ENCODE assay signal across 27 mouse cellular contexts in the genomic region with DNA sequence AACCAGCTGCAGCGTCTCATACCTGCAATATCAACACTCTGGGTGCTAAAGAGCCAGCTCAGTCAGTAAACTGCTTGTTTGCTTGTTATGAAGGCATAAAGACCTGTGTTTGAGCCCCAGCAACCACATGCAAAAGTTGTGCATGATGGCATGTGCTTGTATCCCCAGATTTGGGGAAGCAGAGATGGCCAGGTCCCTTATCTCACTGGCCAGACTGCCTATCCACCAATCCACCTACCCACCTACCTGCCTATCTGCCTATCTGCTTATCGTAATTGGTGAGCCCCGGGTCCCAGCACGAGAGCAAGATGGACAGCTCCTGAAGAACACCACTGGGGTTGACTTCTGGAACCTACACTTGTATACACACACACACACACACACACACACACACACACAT. TPM values are rescaled to one million over a fixed set of nuclear protein-coding genes. Genes with fewer than 3 reads are reported as not detected.
DNase-seq lines count a peak whose midpoint lies in the region; ATAC-seq and TF ChIP-seq lines count a peak whose summit lies in the region.
"Had no signal": no experiment of that assay in that cellular context is flagged by ENCODE, and none has a peak within 500 bp of the region (broad histone marks: within the 10 kb centered on the region; RNA-seq: fewer than 3 reads in every experiment).

No protein-coding gene starts in this region.

- peaks cover 0 to 14% of the 10 kb centered on the region in 2 experiments; a peak in 2 of 4 replicates for H3K36me3 ChIP-seq in MEL (ENCODE audit: control insufficient read depth in 1 of 2, insufficient read depth in 2 of 2, low read length in 2 of 2)
- no peaks in the 10 kb centered on the region for H3K36me3 ChIP-seq in kidney, embryonic 15.5 days
- no peaks in the 10 kb centered on the region for H3K36me3 ChIP-seq in hindbrain, embryonic 10.5 days
- H3K36me3 ChIP-seq: embryonic facial prominence, embryonic 10.5 days; heart, embryonic 13.5 days; hindbrain, embryonic 12.5 days had no signal

- TF ChIP-seq CTCF in layer of hippocampus, adult 2 months (conservative IDR thresholded peaks at IDR 0.05), result no peak
- no peak for TF ChIP-seq CTCF in MEL (IDR thresholded peaks at IDR 0.05 in 2 of 3, conservative IDR thresholded peaks at IDR 0.05 in 1 of 3; ENCODE audit: control insufficient read depth in 1 of 3, insufficient read depth in 1 of 3, low read depth in 2 of 3, low read length in 3 of 3, poor library complexity in 1 of 3, severe bottlenecking in 1 of 3)

- 80% methylated on average over 4 of the region's 4 CpGs for WGBS in kidney, embryonic 15.5 days
- 80% methylated on average over 4 of the region's 4 CpGs for WGBS in hindbrain, embryonic 10.5 days

- no peak overlapping the region for H3K9ac ChIP-seq in MEL (ENCODE audit: control insufficient read depth, low read depth, low read length, poor library complexity, severe bottlenecking)
- no peak overlapping the region for H3K9ac ChIP-seq in kidney, embryonic 15.5 days
- H3K9ac ChIP-seq: forebrain, embryonic 13.5 days; forebrain, postnatal 0 days; heart, embryonic 13.5 days; hindbrain, embryonic 12.5 days had no signal

- ATAC-seq in cerebellum, adult (ENCODE audit: insufficient number of reproducible peaks, low FRiP score, low TSS enrichment), result no peak
- ATAC-seq in kidney, embryonic 15.5 days (replicated peaks; ENCODE audit: low FRiP score), result no peak
- ATAC-seq: activated CD4-positive, CD25-positive, alpha-beta regulatory T cell, adult 4 months; forebrain, embryonic 13.5 days; forebrain, postnatal 0 days; hindbrain, embryonic 16.5 days; Patski had no signal

- no peak for TF ChIP-seq POLR2A in MEL (IDR thresholded peaks at IDR 0.05; ENCODE audit: control insufficient read depth in 1 of 2, insufficient read depth in 1 of 2, low read depth in 1 of 2, low read length in 2 of 2, poor library complexity in 1 of 2)

- H3K79me2 ChIP-seq in MEL (ENCODE audit: control insufficient read depth, insufficient read depth, low read length, poor library complexity), result no peaks in the 10 kb centered on the region

- no peaks in the 10 kb centered on the region for H3K9me3 ChIP-seq in MEL (replicated peaks; ENCODE audit: insufficient read depth, low read length)
- no peaks in the 10 kb centered on the region for H3K9me3 ChIP-seq in kidney, embryonic 15.5 days (replicated peaks)
- no peaks in the 10 kb centered on the region for H3K9me3 ChIP-seq in hindbrain, embryonic 10.5 days
- H3K9me3 ChIP-seq: embryonic facial prominence, embryonic 10.5 days; forebrain, embryonic 13.5 days; heart, embryonic 13.5 days; hindbrain, embryonic 12.5 days had no signal

- H3K27ac ChIP-seq in layer of hippocampus, adult 2 months, result peak overlapping the region; percentile 10; the same call in 1 of the 2 replicates
- H3K27ac ChIP-seq in MEL (ENCODE audit: control insufficient read depth, low read depth, low read length), result no peak overlapping the region
- no peak overlapping the region for H3K27ac ChIP-seq in kidney, embryonic 15.5 days
- no peak overlapping the region for H3K27ac ChIP-seq in hindbrain, embryonic 10.5 days
- H3K27ac ChIP-seq: embryonic facial prominence, embryonic 10.5 days; forebrain, embryonic 13.5 days; heart, embryonic 13.5 days; hindbrain, embryonic 12.5 days had no signal

- no peak overlapping the region for H3K4me3 ChIP-seq in layer of hippocampus, adult 2 months
- H3K4me3 ChIP-seq in MEL (ENCODE audit: control insufficient read depth in 1 of 2, insufficient read depth in 1 of 2, low read depth in 2 of 2, low read length in 2 of 2), result no peak overlapping the region
- H3K4me3 ChIP-seq in kidney, embryonic 15.5 days (replicated peaks), result no peak overlapping the region
- H3K4me3 ChIP-seq in hindbrain, embryonic 10.5 days, result no peak overlapping the region
- H3K4me3 ChIP-seq: embryonic facial prominence, embryonic 10.5 days; forebrain, embryonic 13.5 days; heart, embryonic 13.5 days; hindbrain, embryonic 12.5 days had no signal

- peak; percentile 87 to 89 for TF ChIP-seq EP300 in MEL (IDR thresholded peaks at IDR 0.05; ENCODE audit: low read depth in 1 of 2, low read length in 2 of 2)

- H3K4me1 ChIP-seq in MEL (ENCODE audit: control insufficient read depth in 1 of 2, insufficient read depth in 2 of 2, low read length in 2 of 2), result peaks cover 2 to 22% of the 10 kb centered on the region in 2 experiments; a peak in 3 of 4 replicates
- peaks cover 36% of the 10 kb centered on the region for H3K4me1 ChIP-seq in kidney, embryonic 15.5 days
- H3K4me1 ChIP-seq in hindbrain, embryonic 10.5 days (replicated peaks), result peaks cover 36% of the 10 kb centered on the region

- H3K27me3 ChIP-seq in MEL (ENCODE audit: control insufficient read depth in 1 of 2, insufficient read depth in 2 of 2, low read length in 2 of 2), result no peaks in the 10 kb centered on the region
- H3K27me3 ChIP-seq in kidney, embryonic 15.5 days, result peaks cover 46% of the 10 kb centered on the region
- H3K27me3 ChIP-seq in hindbrain, embryonic 10.5 days (ENCODE audit: insufficient read depth, poor library complexity, severe bottlenecking), result peaks cover 48% of the 10 kb centered on the region
- H3K27me3 ChIP-seq: forebrain, embryonic 13.5 days; Patski had no signal

- DNase-seq in cerebellum, adult 9-10 months, result peak; percentile 36
- DNase-seq in layer of hippocampus, adult 2 months (ENCODE audit: low spot score in 2 of 2), result no peak
- DNase-seq in layer of hippocampus, postnatal 14 days (ENCODE audit: low spot score in 2 of 2), result no peak
- DNase-seq in 416B (ENCODE audit: low read depth), result peak; percentile 28
- DNase-seq in MEL (ENCODE audit: low read depth, low spot score), result peak; percentile 73
- DNase-seq in hindbrain, embryonic 10.5 days (ENCODE audit: low spot score), result no peak
- DNase-seq: adrenal gland, postnatal 14 days; forebrain, postnatal 0 days; gastrocnemius, postnatal 25 days; heart, adult 11 months; heart, postnatal 36 days; kidney, adult 18-20 months had no signal

- no peak overlapping the region for H3K4me2 ChIP-seq in kidney, embryonic 15.5 days
- H3K4me2 ChIP-seq: forebrain, embryonic 13.5 days; heart, embryonic 13.5 days; hindbrain, embryonic 12.5 days had no signal

- TF ChIP-seq RAD21 in MEL (IDR thresholded peaks at IDR 0.05; ENCODE audit: low read depth, low read length), result no peak

TF ChIP-seq in MEL, 35 proteins besides CTCF, POLR2A, EP300 and RAD21 (continues in another document):
- TF ChIP-seq POLR2AphosphoS2 (IDR thresholded peaks at IDR 0.05; ENCODE audit: low read length), result no peak
- no peak for TF ChIP-seq E2F4 (IDR thresholded peaks at IDR 0.05; ENCODE audit: borderline replicate concordance, low read depth, low read length)
- TF ChIP-seq RCOR1 (IDR thresholded peaks at IDR 0.05; ENCODE audit: low read depth, low read length), result peak; percentile 72
- TF ChIP-seq ETS1 (IDR thresholded peaks at IDR 0.05; ENCODE audit: low read depth, low read length), result peak; percentile 69; the same call in 1 of the 2 replicates
- TF ChIP-seq HCFC1 (IDR thresholded peaks at IDR 0.05; ENCODE audit: low read depth, low read length), result no peak
- no peak for TF ChIP-seq POLR2AphosphoS5 (IDR thresholded peaks at IDR 0.05; ENCODE audit: borderline replicate concordance, low read depth, low read length)
- no peak for TF ChIP-seq ZKSCAN1 (IDR thresholded peaks at IDR 0.05; ENCODE audit: low read depth, low read length)
- no peak for TF ChIP-seq ELF1 (IDR thresholded peaks at IDR 0.05; ENCODE audit: low read depth, low read length)

RNA-seq across cellular contexts. Expression of a gene that starts 1.0 kb away (rescaled TPM):
- total RNA-seq in layer of hippocampus, adult 2 months (2021), result 10 to 100 TPM; 88.3 to 94.4 TPM
- 10 to 100 TPM; 87.4 to 93.8 TPM for total RNA-seq in layer of hippocampus, postnatal 14 days (2021)
- total RNA-seq in MEL (2012; rRNA removed), result 4.6 and 5.5 TPM in 2 replicates
- polyA plus RNA-seq in MEL (2012; ENCODE audit: insufficient read depth in 1 of 2, insufficient read length in 2 of 2, low read depth in 1 of 2, low replicate concordance in 2 of 2, missing spikeins in 1 of 2), result 1 to 10 TPM in 1 of 2 experiments, not detected in 1; 7.1 TPM
- 7.8 and 11.0 TPM in 2 replicates for polyA plus RNA-seq in kidney, embryonic 15.5 days (2015; fragmentation: Nextera tagmentation; extraction: Ambion mirVana)
- polyA plus RNA-seq in hindbrain, embryonic 10.5 days (2016; fragmentation: Nextera tagmentation; extraction: Ambion mirVana), result 14.4 and 27.4 TPM in 2 replicates

RNA-seq across cellular contexts. Expression of a gene that starts 12.0 kb away (rescaled TPM):
- not detected for total RNA-seq in layer of hippocampus, adult 2 months (2021)
- under 1 TPM; 0.24 to 0.32 TPM for total RNA-seq in layer of hippocampus, postnatal 14 days (2021)
- total RNA-seq in MEL (2012; rRNA removed), result 0.08 TPM in 1 of 2 replicates, not detected in the other
- polyA plus RNA-seq in MEL (2012; ENCODE audit: insufficient read depth in 1 of 2, insufficient read length in 2 of 2, low read depth in 1 of 2, low replicate concordance in 2 of 2, missing spikeins in 1 of 2), result under 1 TPM in 1 of 2 experiments, not detected in 1; 0.26 TPM
- polyA plus RNA-seq in kidney, embryonic 15.5 days (2015; fragmentation: Nextera tagmentation; extraction: Ambion mirVana), result 0.82 and 1.1 TPM in 2 replicates
- polyA plus RNA-seq in hindbrain, embryonic 10.5 days (2016; fragmentation: Nextera tagmentation; extraction: Ambion mirVana), result 0.12 and 0.35 TPM in 2 replicates
- total RNA-seq: ES-E14 had no signal
- polyA plus RNA-seq: Patski had no signal

RNA-seq across cellular contexts. Expression of a gene that starts 42.5 kb away (rescaled TPM):
- 100 to 1,000 TPM; 149 to 155 TPM for total RNA-seq in layer of hippocampus, adult 2 months (2021)
- total RNA-seq in layer of hippocampus, postnatal 14 days (2021), result 100 to 1,000 TPM; 156 to 159 TPM
- 18.4 and 18.7 TPM in 2 replicates for total RNA-seq in MEL (2012; rRNA removed)
- polyA plus RNA-seq in MEL (2012; ENCODE audit: insufficient read depth in 1 of 2, insufficient read length in 2 of 2, low read depth in 1 of 2, low replicate concordance in 2 of 2, missing spikeins in 1 of 2), result 10 to 100 TPM; 29.8 to 35.5 TPM
- polyA plus RNA-seq in kidney, embryonic 15.5 days (2015; fragmentation: Nextera tagmentation; extraction: Ambion mirVana), result 32.8 and 33.8 TPM in 2 replicates
- polyA plus RNA-seq in hindbrain, embryonic 10.5 days (2016; fragmentation: Nextera tagmentation; extraction: Ambion mirVana), result 11.6 and 12.4 TPM in 2 replicates

RNA-seq across cellular contexts. Expression of a gene that starts 45.2 kb away (rescaled TPM):
- total RNA-seq in layer of hippocampus, adult 2 months (2021), result not detected
- total RNA-seq in layer of hippocampus, postnatal 14 days (2021), result not detected
- not detected in 2 replicates for total RNA-seq in MEL (2012; rRNA removed)
- not detected for polyA plus RNA-seq in MEL (2012; ENCODE audit: insufficient read depth in 1 of 2, insufficient read length in 2 of 2, low read depth in 1 of 2, low replicate concordance in 2 of 2, missing spikeins in 1 of 2)
- polyA plus RNA-seq in kidney, embryonic 15.5 days (2015; fragmentation: Nextera tagmentation; extraction: Ambion mirVana), result not detected in 2 replicates
- polyA plus RNA-seq in hindbrain, embryonic 10.5 days (2016; fragmentation: Nextera tagmentation; extraction: Ambion mirVana), result not detected in 2 replicates
- total RNA-seq: adrenal gland, adult 18-20 months; adrenal gland, postnatal 14 days; ES-E14; forebrain, postnatal 0 days; gastrocnemius, adult 18-20 months; gastrocnemius, postnatal 25 days; heart, postnatal 36 days had no signal
- polyA plus RNA-seq: activated CD4-positive, CD25-positive, alpha-beta regulatory T cell, adult 4 months; embryonic facial prominence, embryonic 10.5 days; embryonic facial prominence, embryonic 14.5 days; forebrain, embryonic 13.5 days; forebrain, postnatal 0 days; heart, embryonic 13.5 days; heart, postnatal 0 days; hindbrain, embryonic 12.5 days; hindbrain, embryonic 16.5 days; intestine, embryonic 14.5 days; Patski had no signal

RNA-seq across cellular contexts. Expression of a gene that starts 59.0 kb away (rescaled TPM):
- 100 to 1,000 TPM; 147 to 149 TPM for total RNA-seq in layer of hippocampus, adult 2 months (2021)
- 100 to 1,000 TPM; 139 to 144 TPM for total RNA-seq in layer of hippocampus, postnatal 14 days (2021)
- 2.9 and 4.6 TPM in 2 replicates for total RNA-seq in MEL (2012; rRNA removed)
- 10 to 100 TPM in 1 of 2 experiments, not detected in 1; 16.3 TPM for polyA plus RNA-seq in MEL (2012; ENCODE audit: insufficient read depth in 1 of 2, insufficient read length in 2 of 2, low read depth in 1 of 2, low replicate concordance in 2 of 2, missing spikeins in 1 of 2)
- 14.0 and 14.2 TPM in 2 replicates for polyA plus RNA-seq in kidney, embryonic 15.5 days (2015; fragmentation: Nextera tagmentation; extraction: Ambion mirVana)
- 12.8 and 18.6 TPM in 2 replicates for polyA plus RNA-seq in hindbrain, embryonic 10.5 days (2016; fragmentation: Nextera tagmentation; extraction: Ambion mirVana)

Comparison
In these comparisons a context has a peak if more than half of its experiments do, and no peak if none do; other contexts are left out.
1. DNase-seq: peak in cerebellum, adult 9-10 months (single experiment), 416B (single experiment) and MEL (single experiment); none in layer of hippocampus, adult 2 months (0 of 2), layer of hippocampus, postnatal 14 days (0 of 2) and hindbrain, embryonic 10.5 days (single experiment).
2. RNA of a gene that starts 1.0 kb away (total RNA-seq): 88.3 to 94.4 TPM in layer of hippocampus, adult 2 months and 87.4 to 93.8 TPM in layer of hippocampus, postnatal 14 days; 4.6 to 5.5 TPM in MEL; every median in the first group is over 10 times any median in the second.